Comparison of ENCODE assay signal across 20 mouse cellular contexts in the genomic region with DNA sequence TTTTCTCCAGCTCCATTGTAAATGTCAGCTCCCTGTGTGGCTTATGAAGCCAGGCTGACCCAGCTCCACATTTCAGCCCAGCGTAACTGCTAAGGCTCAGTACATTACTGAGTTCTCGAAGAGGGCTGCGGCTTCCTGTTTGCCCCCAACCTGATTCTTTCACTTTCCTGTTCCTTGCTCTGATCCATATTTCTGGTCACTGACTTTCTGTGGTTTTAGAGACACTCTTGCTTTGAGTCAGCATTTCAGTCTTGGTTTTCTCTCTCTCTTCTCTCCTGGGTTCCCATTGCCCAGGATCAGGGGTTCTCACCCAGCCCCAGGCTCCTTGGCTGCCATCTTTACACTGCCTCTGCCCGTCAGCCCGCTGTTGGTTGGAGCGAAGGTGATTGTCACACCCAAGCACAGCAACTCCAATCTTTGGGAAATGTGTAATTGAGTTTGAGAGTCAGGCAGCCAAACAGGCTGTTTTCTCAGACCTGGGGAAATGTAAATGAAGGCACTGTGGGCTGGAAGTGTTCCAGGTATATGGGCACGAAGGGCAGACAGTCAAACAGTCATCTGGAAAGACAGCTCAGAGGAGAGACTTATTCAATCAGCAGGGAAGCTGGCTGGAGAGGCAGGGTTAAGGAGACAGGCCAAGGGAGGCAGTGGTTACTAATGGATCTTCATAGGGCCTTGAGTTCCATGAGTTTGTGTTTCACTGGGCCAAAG. TPM values are rescaled to one million over a fixed set of nuclear protein-coding genes. Genes with fewer than 3 reads are reported as not detected.
DNase-seq lines count a peak whose midpoint lies in the region; ATAC-seq and TF ChIP-seq lines count a peak whose summit lies in the region.
"Had no signal": no experiment of that assay in that cellular context is flagged by ENCODE, and none has a peak within 500 bp of the region (broad histone marks: within the 10 kb centered on the region; RNA-seq: fewer than 3 reads in every experiment).

No protein-coding gene starts in this region.

- no peak overlapping the region for H3K4me3 ChIP-seq in gastrocnemius, adult 2 months
- H3K4me3 ChIP-seq: embryonic facial prominence, embryonic 13.5 days; forebrain, embryonic 13.5 days; heart, embryonic 13.5 days; hindbrain, embryonic 12.5 days had no signal

- no peak for TF ChIP-seq CTCF in gastrocnemius, adult 2 months (IDR thresholded peaks at IDR 0.05)

- intact Hi-C loops in gastrocnemius, adult 2 months (cut with DNase I), result no loop called here
- intact Hi-C loops in heart, postnatal 25 days (cut with DNase I), result no loop called here

- no peak overlapping the region for H3K27ac ChIP-seq in gastrocnemius, adult 2 months
- H3K27ac ChIP-seq: embryonic facial prominence, embryonic 13.5 days; forebrain, embryonic 13.5 days; heart, embryonic 13.5 days; hindbrain, embryonic 12.5 days had no signal

- ATAC-seq in CD4-positive, CD25-positive, alpha-beta regulatory T cell, adult 4 months, result peak; percentile 57
- ATAC-seq in common myeloid progenitor, adult 5-6 weeks (replicated peaks; ENCODE audit: low read depth, poor library complexity, severe bottlenecking), result peak; percentile 34; the same call in 1 of the 2 replicates
- peak; percentile 34 for ATAC-seq in megakaryocyte progenitor cell, adult 5-6 weeks (replicated peaks; ENCODE audit: poor library complexity)
- ATAC-seq in monocyte, adult 5-6 weeks (replicated peaks; ENCODE audit: insufficient number of reproducible peaks, low FRiP score, low TSS enrichment, poor library complexity, severe bottlenecking), result no peak
- ATAC-seq: forebrain, embryonic 13.5 days; forebrain, postnatal 0 days; hindbrain, embryonic 16.5 days had no signal

- peak; percentile 65 for DNase-seq in CD4-positive helper T cell, adult 2 months (ENCODE audit: low read depth, low spot score)
- no peak for DNase-seq in gastrocnemius, adult 2 months
- no peak for DNase-seq in heart, postnatal 25 days (ENCODE audit: low spot score)
- DNase-seq: adrenal gland, adult 8-10 months; cerebellum, adult 11 months; cerebellum, adult 8-10 months; cerebellum, postnatal 14 days; forebrain, postnatal 0 days; gastrocnemius, postnatal 25 days; heart, adult 11 months; heart, postnatal 4 days had no signal

RNA-seq across cellular contexts. Expression of gene Tle3, which starts 39.8 kb away (rescaled TPM):
- 10 to 100 TPM; 19.6 to 23.7 TPM for polyA plus RNA-seq in CD4-positive, CD25-positive, alpha-beta regulatory T cell, adult 4 months (2017; shearing (Covaris generic))
- total RNA-seq in common myeloid progenitor, adult 5-6 weeks (2017), result 42.9 and 67.2 TPM in 2 replicates
- total RNA-seq in megakaryocyte progenitor cell, adult 5-6 weeks (2015), result 65.2 and 66.2 TPM in 2 replicates
- 48.0 and 50.5 TPM in 2 replicates for total RNA-seq in megakaryocyte progenitor cell, adult 5-6 weeks (2017)
- 96.0 to 177 TPM (median 119 TPM) in 3 replicates for total RNA-seq in monocyte, adult 5-6 weeks (2017)
- 10 to 100 TPM in 1 of 2 experiments, 1 to 10 TPM in 1; 4.7 to 12.9 TPM for total RNA-seq in gastrocnemius, adult 2 months (2021)
- 10 to 100 TPM; 15.5 to 17.4 TPM for total RNA-seq in heart, postnatal 25 days (2021)
